Comparison of ENCODE assay signal across 8 mouse cellular contexts in genomic region chr11:118247359-118248095, GRCm38 (mm10). TPM values are rescaled to one million over a fixed set of nuclear protein-coding genes. Genes with fewer than 3 reads are reported as not detected.
DNase-seq lines count a peak whose midpoint lies in the region; ATAC-seq and TF ChIP-seq lines count a peak whose summit lies in the region.

No protein-coding gene starts in this region.

- H3K9me3 ChIP-seq in embryonic facial prominence, embryonic 11.5 days (replicated peaks; ENCODE audit: control insufficient read depth, low read length) = no peaks in the 10 kb centered on the region
- H3K9me3 ChIP-seq in neural tube, embryonic 13.5 days = no peaks in the 10 kb centered on the region

- WGBS in embryonic facial prominence, embryonic 11.5 days = 1% methylated on average over 43 of the region's 43 CpGs
- WGBS in lung, adult 2 months = under 1% methylated on average over 43 of the region's 43 CpGs
- 2% methylated on average over 43 of the region's 43 CpGs for WGBS in neural tube, embryonic 13.5 days

- no peak overlapping the region; the same call in 1 of the 2 replicates for H3K27ac ChIP-seq in embryonic facial prominence, embryonic 11.5 days (replicated peaks; ENCODE audit: low read depth, low read length)
- peak overlapping the region; percentile 56 for H3K27ac ChIP-seq in neural tube, embryonic 13.5 days (replicated peaks)

- peak overlapping the region; percentile 90 for H3K4me2 ChIP-seq in embryonic facial prominence, embryonic 11.5 days (ENCODE audit: low read depth, low read length)
- peak overlapping the region; percentile 90 for H3K4me2 ChIP-seq in neural tube, embryonic 13.5 days

- no peaks in the 10 kb centered on the region for H3K27me3 ChIP-seq in embryonic facial prominence, embryonic 11.5 days (ENCODE audit: control insufficient read depth, insufficient read depth, low read length)
- no peaks in the 10 kb centered on the region for H3K27me3 ChIP-seq in neural tube, embryonic 13.5 days

- peak; percentile 18; the same call in 1 of the 2 replicates for TF ChIP-seq POLR2A in lung, adult 2 months (IDR thresholded peaks at IDR 0.05; ENCODE audit: borderline replicate concordance, extremely low read depth, low read depth, low read length)

- peak overlapping the region; percentile 83 for H3K4me3 ChIP-seq in embryonic facial prominence, embryonic 11.5 days (ENCODE audit: low read depth, low read length)
- H3K4me3 ChIP-seq in lung, adult 2 months (replicated peaks; ENCODE audit: extremely low read depth, low read depth, low read length) = peak overlapping the region; percentile 83
- H3K4me3 ChIP-seq in neural tube, embryonic 13.5 days = peak overlapping the region; percentile 87

- no peaks in the 10 kb centered on the region for H3K36me3 ChIP-seq in embryonic facial prominence, embryonic 11.5 days (replicated peaks; ENCODE audit: control insufficient read depth, insufficient read depth, low read depth, low read length)
- no peaks in the 10 kb centered on the region for H3K36me3 ChIP-seq in neural tube, embryonic 13.5 days

- peaks cover 5% of the 10 kb centered on the region for H3K4me1 ChIP-seq in embryonic facial prominence, embryonic 11.5 days (ENCODE audit: control insufficient read depth, insufficient read depth, low read length)
- peaks cover 15% of the 10 kb centered on the region; the same call in 1 of the 2 replicates for H3K4me1 ChIP-seq in lung, adult 2 months (ENCODE audit: control insufficient read depth, insufficient read depth, low read length)
- H3K4me1 ChIP-seq in neural tube, embryonic 13.5 days (replicated peaks) = peaks cover 31% of the 10 kb centered on the region

- DNase-seq in 3T3-L1 (ENCODE audit: low read depth, low spot score) = peak; percentile 69
- peak; percentile 63 to 66 for DNase-seq in adrenal gland, adult 18-20 months (ENCODE audit: low spot score in 2 of 2)
- peak; percentile 54 for DNase-seq in embryonic facial prominence, embryonic 11.5 days (ENCODE audit: low spot score)
- DNase-seq in heart, adult 9 months (ENCODE audit: low spot score in 2 of 2) = peak; percentile 67 to 70
- peak; percentile 70 to 76 for DNase-seq in kidney, adult 8-10 months
- peak; percentile 69 for DNase-seq in lung, adult 2 months
- peak; percentile 41 to 61 for DNase-seq in thymus, adult 18-20 months

- TF ChIP-seq CTCF in lung, adult 2 months (IDR thresholded peaks at IDR 0.05; ENCODE audit: insufficient read depth, low read length) = no peak

- 0 out of 2 replicates have a peak, but pooled peaks have one; percentile 3 for ATAC-seq in embryonic facial prominence, embryonic 11.5 days (replicated peaks; ENCODE audit: insufficient number of reproducible peaks, low FRiP score, low TSS enrichment, low read depth)
- ATAC-seq in neural tube, embryonic 13.5 days (ENCODE audit: low read depth) = peak; percentile 21

- peak overlapping the region; percentile 88 for H3K9ac ChIP-seq in embryonic facial prominence, embryonic 11.5 days (replicated peaks; ENCODE audit: low read length)
- H3K9ac ChIP-seq in neural tube, embryonic 13.5 days = peak overlapping the region; percentile 93

RNA-seq across cellular contexts. Expression of gene Cyth1, which starts 0.9 kb away (rescaled TPM):
- 10 to 100 TPM; 29.4 to 32.2 TPM for total RNA-seq in adrenal gland, adult 18-20 months (2021)
- 10.3 and 11.4 TPM in 2 replicates for polyA plus RNA-seq in embryonic facial prominence, embryonic 11.5 days (2014; fragmentation: Nextera tagmentation; extraction: Ambion mirVana)
- 23.1 and 24.0 TPM in 2 replicates for polyA plus RNA-seq in lung, adult 2 months (2012; rRNA removed)
- polyA plus RNA-seq in neural tube, embryonic 13.5 days (2015; fragmentation: Nextera tagmentation; extraction: Ambion mirVana) = 24.4 and 25.2 TPM in 2 replicates

RNA-seq across cellular contexts. Expression of gene Usp36, which starts 42.5 kb away (rescaled TPM):
- total RNA-seq in adrenal gland, adult 18-20 months (2021) = 10 to 100 TPM; 24.5 to 25.5 TPM
- 8.1 and 10.4 TPM in 2 replicates for polyA plus RNA-seq in embryonic facial prominence, embryonic 11.5 days (2014; fragmentation: Nextera tagmentation; extraction: Ambion mirVana)
- 18.2 and 19.0 TPM in 2 replicates for polyA plus RNA-seq in lung, adult 2 months (2012; rRNA removed)
- polyA plus RNA-seq in neural tube, embryonic 13.5 days (2015; fragmentation: Nextera tagmentation; extraction: Ambion mirVana) = 15.6 and 17.9 TPM in 2 replicates
